Mouse (Mus musculus): Measurements from ENCODE around the gene Prpf3. TPM values are rescaled to one million over a fixed set of nuclear protein-coding genes. Genes with fewer than 3 reads are reported as not detected.
"Not testable (repeated sequence)": the region's sequence is repeated elsewhere in the genome, so short reads cannot be mapped to it uniquely, and the experiment has no call there.

Gene Prpf3
- polyA plus RNA-seq, 1 experiment from 2014 or later = 75.7 TPM

- not testable (repeated sequence) for H3K4me3 ChIP-seq (replicated peaks); H3K9me3 ChIP-seq; H3K27me3 ChIP-seq; H3K27ac ChIP-seq; ATAC-seq (ENCODE audit: insufficient number of reproducible peaks, insufficient read depth, low FRiP score, low TSS enrichment, low read depth); H3K4me1 ChIP-seq (replicated peaks); H3K4me2 ChIP-seq; H3K9ac ChIP-seq (replicated peaks)
- 80% methylated on average over 3 of the region's 3 CpGs for WGBS
- H3K36me3 ChIP-seq = peaks cover 19% of the 10 kb centered on the region
Measured at GRCm38 (mm10) chr3:95858278-95858677, 2.6 kb upstream of the Prpf3 start.

GRCm38 (mm10) chr3:95857050-95857449 lies 1.4 kb upstream of the Prpf3 start:
- not testable (repeated sequence) for H3K4me3 ChIP-seq (replicated peaks); H3K9ac ChIP-seq (replicated peaks); H3K4me1 ChIP-seq (replicated peaks); H3K4me2 ChIP-seq; ATAC-seq (ENCODE audit: insufficient number of reproducible peaks, insufficient read depth, low FRiP score, low TSS enrichment, low read depth); H3K27me3 ChIP-seq; H3K9me3 ChIP-seq; H3K27ac ChIP-seq
- H3K36me3 ChIP-seq = peaks cover 24% of the 10 kb centered on the region
- 72% methylated on average over 1 of the region's 1 CpGs for WGBS

DNA sequence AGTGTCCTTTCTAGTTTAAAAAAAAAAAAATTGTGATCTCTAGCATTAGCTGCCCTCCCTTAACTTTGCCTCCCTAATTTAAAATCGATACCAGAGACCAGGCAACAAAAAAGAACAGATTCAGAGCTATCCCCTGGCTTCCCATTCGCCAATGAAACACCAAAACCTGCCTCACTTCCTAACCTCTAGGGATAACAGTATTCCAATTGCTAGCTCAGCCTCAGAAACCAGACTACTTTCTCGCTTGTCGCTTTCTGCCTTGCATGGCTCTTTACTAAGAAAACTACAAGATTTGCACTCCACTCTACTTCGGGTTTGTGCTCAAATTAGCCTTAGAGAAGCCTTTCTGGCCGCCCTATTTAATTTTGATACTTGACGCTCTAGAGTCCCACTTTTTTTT lies 430 bp upstream of the Prpf3 start:
- H3K36me3 ChIP-seq = peaks cover 24% of the 10 kb centered on the region
- H3K9ac ChIP-seq (replicated peaks) = peak overlapping the region; percentile 89
- peak overlapping the region; percentile 87 for H3K27ac ChIP-seq
- no peaks in the 10 kb centered on the region for H3K27me3 ChIP-seq
- WGBS = 30% methylated on average over 7 of the region's 7 CpGs
- ATAC-seq (ENCODE audit: insufficient number of reproducible peaks, insufficient read depth, low FRiP score, low TSS enrichment, low read depth) = 0 out of 2 replicates have a peak, but pooled peaks have one; percentile 2
- no peaks in the 10 kb centered on the region for H3K9me3 ChIP-seq
- peak overlapping the region; percentile 84 for H3K4me3 ChIP-seq (replicated peaks)
- H3K4me1 ChIP-seq (replicated peaks) = peaks cover 4% of the 10 kb centered on the region; the same call in 1 of the 2 replicates
- H3K4me2 ChIP-seq = peak overlapping the region; percentile 64

DNA sequence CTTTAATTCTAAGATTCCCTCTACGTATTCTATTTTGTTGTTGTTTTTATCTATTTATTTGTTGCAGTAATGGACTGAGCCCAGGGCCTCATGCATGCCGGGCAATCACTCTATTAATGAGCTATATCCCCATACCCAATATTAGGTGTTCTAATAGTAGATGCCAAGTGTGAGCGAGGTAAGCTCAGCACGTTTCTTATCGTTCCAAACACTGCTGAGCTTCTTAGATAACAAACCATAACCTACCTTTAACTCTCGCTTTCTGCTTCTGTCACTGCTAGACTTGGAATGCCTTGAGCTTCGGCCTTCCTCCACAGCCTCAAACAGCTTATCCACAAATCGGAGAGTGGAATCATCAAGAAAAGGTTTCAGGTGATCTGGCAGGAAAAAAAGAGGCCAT lies 4.4 kb downstream of the Prpf3 start:
- ATAC-seq (ENCODE audit: insufficient number of reproducible peaks, insufficient read depth, low FRiP score, low TSS enrichment, low read depth) = no peak
- Histone ChIP-seq H3K27ac (no peak overlapping the region), H3K36me3 (peaks cover 71% of the 10 kb centered on the region), H3K4me3 (replicated peaks) (no peak overlapping the region), H3K9ac (replicated peaks) (no peak overlapping the region), H3K4me1 (replicated peaks) (peaks cover 4% of the 10 kb centered on the region; the same call in 1 of the 2 replicates), H3K9me3 (no peaks in the 10 kb centered on the region), H3K27me3 (no peaks in the 10 kb centered on the region), H3K4me2 (no peak overlapping the region)
- whole genome bisulfite sequencing = 96% methylated on average over 8 of the region's 8 CpGs

GRCm38 (mm10) chr3:95850611-95851010 lies 5.1 kb downstream of the Prpf3 start:
- H3K27ac ChIP-seq = no peak overlapping the region
- no peak overlapping the region for H3K4me2 ChIP-seq
- H3K9me3 ChIP-seq = no peaks in the 10 kb centered on the region
- 89% methylated on average over 4 of the region's 4 CpGs for WGBS
- H3K36me3 ChIP-seq = peaks cover 78% of the 10 kb centered on the region
- ATAC-seq (ENCODE audit: insufficient number of reproducible peaks, insufficient read depth, low FRiP score, low TSS enrichment, low read depth) = no peak
- H3K27me3 ChIP-seq = no peaks in the 10 kb centered on the region
- peaks cover 4% of the 10 kb centered on the region; the same call in 1 of the 2 replicates for H3K4me1 ChIP-seq (replicated peaks)
- no peak overlapping the region for H3K9ac ChIP-seq (replicated peaks)
- H3K4me3 ChIP-seq (replicated peaks) = no peak overlapping the region

DNA sequence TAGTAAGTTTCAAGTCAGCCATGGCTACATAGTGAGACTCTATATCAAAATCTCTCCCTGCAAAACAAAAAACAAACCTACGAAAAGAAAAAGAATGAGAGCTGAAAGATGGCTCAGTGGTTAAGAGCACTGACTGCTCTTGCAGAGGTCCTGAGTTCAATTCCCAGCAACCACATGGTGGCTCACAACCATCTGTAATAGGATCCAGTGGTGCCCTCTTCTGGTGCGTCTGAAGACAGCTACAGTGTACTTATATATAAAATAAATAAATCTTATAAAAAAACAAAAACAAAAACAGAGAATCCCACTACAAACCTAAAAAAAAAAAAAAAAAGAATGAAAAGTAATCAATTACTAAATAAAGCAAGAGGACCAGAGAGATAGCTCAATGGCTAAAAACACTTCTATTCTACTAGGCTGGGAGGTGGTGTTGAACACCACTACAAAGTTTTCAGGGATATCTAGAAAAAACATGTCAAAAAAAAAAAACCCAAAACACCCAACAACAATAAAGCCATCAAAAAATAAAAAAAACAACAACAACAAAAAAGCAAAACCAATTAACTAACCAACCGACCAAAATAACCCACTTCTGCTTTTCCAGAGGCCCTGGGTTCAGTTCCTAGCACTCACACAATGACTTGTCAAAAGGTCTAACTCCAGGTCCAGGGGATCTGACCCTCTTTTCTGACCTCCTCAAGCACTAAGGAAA lies 13.0 kb downstream of the Prpf3 start:
- Histone ChIP-seq H3K36me3 (peaks cover 91% of the 10 kb centered on the region), H3K9me3 (no peaks in the 10 kb centered on the region), H3K9ac (replicated peaks) (no peak overlapping the region), H3K4me1 (replicated peaks) (no peaks in the 10 kb centered on the region), H3K27me3 (no peaks in the 10 kb centered on the region), H3K4me2 (no peak overlapping the region), H3K27ac (no peak overlapping the region), H3K4me3 (replicated peaks) (no peak overlapping the region)
- no peak for ATAC-seq (ENCODE audit: insufficient number of reproducible peaks, insufficient read depth, low FRiP score, low TSS enrichment, low read depth)
- WGBS = 86% methylated on average over 3 of the region's 3 CpGs

DNA sequence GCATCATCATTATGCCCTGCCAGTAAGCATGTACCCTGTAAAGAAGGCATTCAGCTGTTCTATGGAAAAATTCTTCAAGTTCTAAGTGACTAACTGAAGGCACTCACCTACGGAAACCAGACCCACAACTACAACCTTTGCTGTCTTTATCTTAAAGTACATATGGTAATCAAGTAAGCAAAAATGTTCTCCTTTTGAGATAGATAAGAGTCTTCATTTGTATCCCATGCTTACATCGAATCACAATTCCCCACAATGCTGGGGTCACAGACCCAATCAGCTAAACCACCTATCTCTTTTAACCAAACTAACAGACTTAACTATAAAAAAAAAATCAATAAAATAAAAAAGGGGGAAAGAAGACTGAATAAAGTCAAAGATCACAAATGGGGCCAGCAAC lies 16.4 kb downstream of the Prpf3 start:
- Histone ChIP-seq H3K27me3 (no peaks in the 10 kb centered on the region), H3K9ac (replicated peaks) (no peak overlapping the region), H3K4me1 (replicated peaks) (no peaks in the 10 kb centered on the region), H3K27ac (no peak overlapping the region), H3K4me3 (replicated peaks) (no peak overlapping the region), H3K36me3 (peaks cover 88% of the 10 kb centered on the region), H3K4me2 (no peak overlapping the region), H3K9me3 (no peaks in the 10 kb centered on the region)
- WGBS = 92% methylated on average over 2 of the region's 2 CpGs
- ATAC-seq (ENCODE audit: insufficient number of reproducible peaks, insufficient read depth, low FRiP score, low TSS enrichment, low read depth) = no peak

GRCm38 (mm10) chr3:95829053-95829452 lies 26.6 kb downstream of the Prpf3 start:
- no peak overlapping the region for H3K27ac ChIP-seq
- H3K4me1 ChIP-seq (replicated peaks) = 0 out of 2 replicates have a peak, but pooled peaks cover 2% of the 10 kb centered on the region
- no peaks in the 10 kb centered on the region for H3K9me3 ChIP-seq
- no peak overlapping the region for H3K9ac ChIP-seq (replicated peaks)
- H3K27me3 ChIP-seq = no peaks in the 10 kb centered on the region
- 97% methylated on average over 4 of the region's 4 CpGs for WGBS
- no peak overlapping the region for H3K4me2 ChIP-seq
- ATAC-seq (ENCODE audit: insufficient number of reproducible peaks, insufficient read depth, low FRiP score, low TSS enrichment, low read depth) = no peak
- peaks cover 67% of the 10 kb centered on the region for H3K36me3 ChIP-seq
- no peak overlapping the region for H3K4me3 ChIP-seq (replicated peaks)

- Histone ChIP-seq H3K9me3 (no peaks in the 10 kb centered on the region), H3K4me1 (replicated peaks) (no peaks in the 10 kb centered on the region), H3K9ac (replicated peaks) (no peak overlapping the region), H3K4me3 (replicated peaks) (no peak overlapping the region), H3K27me3 (no peaks in the 10 kb centered on the region), H3K36me3 (peaks cover 40% of the 10 kb centered on the region), H3K27ac (no peak overlapping the region), H3K4me2 (no peak overlapping the region)
- no peak for ATAC-seq (ENCODE audit: insufficient number of reproducible peaks, insufficient read depth, low FRiP score, low TSS enrichment, low read depth)
- 73% methylated on average over 2 of the region's 2 CpGs for WGBS
Measured at GRCm38 (mm10) chr3:95826275-95826674, 29.4 kb downstream of the Prpf3 start.

- no peaks in the 10 kb centered on the region for H3K9me3 ChIP-seq
- peak; percentile 7; the same call in 1 of the 2 replicates for ATAC-seq (ENCODE audit: insufficient number of reproducible peaks, insufficient read depth, low FRiP score, low TSS enrichment, low read depth)
- H3K27ac ChIP-seq = peak overlapping the region; percentile 99
- peak overlapping the region; percentile 56 for H3K4me2 ChIP-seq
- no peaks in the 10 kb centered on the region for H3K27me3 ChIP-seq
- H3K4me1 ChIP-seq (replicated peaks) = peaks cover 11% of the 10 kb centered on the region
- peak overlapping the region; percentile 73 for H3K9ac ChIP-seq (replicated peaks)
- WGBS = 42% methylated on average over 10 of the region's 10 CpGs
- peak overlapping the region; percentile 82 for H3K4me3 ChIP-seq (replicated peaks)
- no peaks in the 10 kb centered on the region; the same call in 1 of the 2 replicates for H3K36me3 ChIP-seq
Measured at GRCm38 (mm10) chr3:95820046-95821010, 35.4 kb downstream of the Prpf3 start.

DNA sequence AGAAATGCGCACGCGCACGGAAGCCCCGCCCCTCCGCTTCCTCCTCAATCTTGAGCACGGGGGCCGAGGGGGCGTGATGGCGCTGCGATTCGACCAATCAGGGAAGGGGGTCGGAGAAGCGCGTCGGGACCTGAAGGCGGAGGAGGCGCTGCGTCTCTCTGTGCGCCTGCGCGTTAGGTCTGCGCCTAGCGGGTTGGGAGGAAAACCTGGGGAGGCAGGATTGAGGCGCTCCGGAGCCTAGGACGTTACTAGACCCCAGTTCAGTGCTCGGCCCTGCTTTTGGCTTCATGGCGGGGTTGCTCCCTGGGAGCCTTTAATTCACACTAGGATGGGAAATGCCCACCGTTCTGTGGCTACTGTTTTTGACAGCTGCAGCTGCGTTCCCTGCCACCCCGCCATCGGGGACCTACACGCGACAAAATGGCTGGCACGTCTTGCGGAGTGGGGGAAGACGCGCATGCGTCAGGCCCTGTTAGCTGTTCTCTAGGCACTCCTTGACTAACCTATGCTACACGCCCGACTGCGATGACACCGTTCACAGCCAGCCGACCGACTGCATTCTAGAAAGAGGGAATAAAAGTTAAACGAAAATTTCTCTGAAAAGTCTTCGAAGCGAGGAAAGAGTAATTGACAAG lies 36.2 kb downstream of the Prpf3 start:
- H3K36me3 ChIP-seq = no peaks in the 10 kb centered on the region; the same call in 1 of the 2 replicates
- peak overlapping the region; percentile 82 for H3K4me3 ChIP-seq (replicated peaks)
- H3K9me3 ChIP-seq = no peaks in the 10 kb centered on the region
- peak overlapping the region; percentile 99 for H3K27ac ChIP-seq
- H3K9ac ChIP-seq (replicated peaks) = peak overlapping the region; percentile 73
- ATAC-seq (ENCODE audit: insufficient number of reproducible peaks, insufficient read depth, low FRiP score, low TSS enrichment, low read depth) = peak; percentile 97
- under 1% methylated on average over 49 of the region's 49 CpGs for WGBS
- H3K4me1 ChIP-seq (replicated peaks) = peaks cover 11% of the 10 kb centered on the region
- H3K4me2 ChIP-seq = peak overlapping the region; percentile 56
- no peaks in the 10 kb centered on the region for H3K27me3 ChIP-seq

Data from limb, embryonic 12.5 days (tissue).